Mouse (Mus musculus): ENCODE measurements around the gene Zbtb9.

- TF ChIP-seq CTCF (IDR thresholded peaks at IDR 0.05; ENCODE audit: control insufficient read depth, insufficient read depth, insufficient replicate concordance, low read depth, low read length) = no peak
- TF ChIP-seq POLR2A (IDR thresholded peaks at IDR 0.05; ENCODE audit: control insufficient read depth, low read depth, low read length) = no peak; the same call in 1 of the 2 replicates
Observed at GRCm38 (mm10) chr17:27048445-27049239, 75.7 kb downstream of the Zbtb9 start.
